Mouse (Mus musculus) kidney, postnatal 4 days (tissue): ENCODE data around the gene Gpr108.

Experiments used
- DNase-seq, 2 experiments: peaks; one replicate each; pipeline ENCODE4 v3.0.0; 2021; ENCODE audit warnings: mixed read lengths in 2 of 2

Gpr108 gene

GRCm38 (mm10) chr17:57267556-57268126 is 19.4 kb upstream of the Gpr108 start:
- no peak for DNase-seq

- DNase-seq, result peak; percentile 87 to 92
Measured at GRCm38 (mm10) chr17:57264972-57265945, 17.0 kb upstream of the Gpr108 start.

- no peak for DNase-seq
Measured at GRCm38 (mm10) chr17:57264164-57264563, 15.9 kb upstream of the Gpr108 start.

GRCm38 (mm10) chr17:57262901-57263550 is 14.8 kb upstream of the Gpr108 start:
- no peak for DNase-seq

GRCm38 (mm10) chr17:57261796-57262195 is 13.6 kb upstream of the Gpr108 start:
- no peak for DNase-seq

GRCm38 (mm10) chr17:57261286-57261685 is 13.0 kb upstream of the Gpr108 start:
- no peak for DNase-seq

- no peak for DNase-seq
Measured at GRCm38 (mm10) chr17:57260351-57260750, 12.1 kb upstream of the Gpr108 start.

- DNase-seq, result no peak
Measured at GRCm38 (mm10) chr17:57259742-57260141, 11.5 kb upstream of the Gpr108 start.

- DNase-seq, result no peak
Measured at GRCm38 (mm10) chr17:57258191-57258590, 9.9 kb upstream of the Gpr108 start.

GRCm38 (mm10) chr17:57256921-57257485 is 8.8 kb upstream of the Gpr108 start:
- no peak for DNase-seq

- no peak for DNase-seq
Measured at GRCm38 (mm10) chr17:57255354-57255753, 7.1 kb upstream of the Gpr108 start.

GRCm38 (mm10) chr17:57253306-57253705 is 5.1 kb upstream of the Gpr108 start:
- DNase-seq, result no peak

- DNase-seq, result no peak
Measured at GRCm38 (mm10) chr17:57251431-57251830, 3.2 kb upstream of the Gpr108 start.

- DNase-seq, result peak; percentile 62 to 73
Measured at GRCm38 (mm10) chr17:57250461-57251160, 2.4 kb upstream of the Gpr108 start.

GRCm38 (mm10) chr17:57249186-57250181 is 1.2 kb upstream of the Gpr108 start, which contains the start of gene Trip10:
Gene Trip10 (plus strand): TSS chr17:57249455.
- peak; percentile 99 for DNase-seq

- DNase-seq, result peak; percentile 30 to 50
Measured at GRCm38 (mm10) chr17:57248771-57249170, 525 bp upstream of the Gpr108 start.

GRCm38 (mm10) chr17:57247393-57248200 is 649 bp downstream of the Gpr108 start:
- peak; percentile 86 to 93 for DNase-seq

GRCm38 (mm10) chr17:57246663-57247392 is 1.4 kb downstream of the Gpr108 start:
- DNase-seq, result peak in 1 of 2 experiments; percentile 50

GRCm38 (mm10) chr17:57245311-57245929 is 2.8 kb downstream of the Gpr108 start:
- no peak for DNase-seq
